Mouse (Mus musculus) MEL (cell line): ENCODE data around the gene Rph3al.

ENCODE experiments used
- CTCF ChIP-seq, 3 experiments: IDR thresholded peaks in 2 of 3; conservative IDR thresholded peaks in 1 of 3; 2 replicates each; pipeline ENCODE4 v1.5.1; 2011 to 2012; ENCODE audit warnings: low read length in 3 of 3, low read depth in 2 of 3, mild to moderate bottlenecking in 2 of 3, improper control_type of control experiment in 1 of 3, inconsistent platforms in 1 of 3, mixed read lengths in 1 of 3, moderate library complexity in 1 of 3; ENCODE audit not compliant: control insufficient read depth in 1 of 3, insufficient read depth in 1 of 3, poor library complexity in 1 of 3, severe bottlenecking in 1 of 3
- GATA1 ChIP-seq: IDR thresholded peaks from 2 replicates; pipeline ENCODE4 v1.6.1; 2011; ENCODE audit warnings: low read depth, low read length, improper control_type of control experiment
- HCFC1 ChIP-seq: IDR thresholded peaks from 2 replicates; pipeline ENCODE4 v1.6.1; 2012; ENCODE audit warnings: low read depth, mild to moderate bottlenecking, inconsistent platforms, low read length, improper control_type of control experiment, moderate library complexity
- MAX ChIP-seq: IDR thresholded peaks from 2 replicates; pipeline ENCODE4 v1.6.1; 2011; ENCODE audit warnings: low read length, improper control_type of control experiment
- MAZ ChIP-seq: IDR thresholded peaks from 2 replicates; pipeline ENCODE4 v1.6.1; 2012; ENCODE audit warnings: low read depth, mild to moderate bottlenecking, inconsistent platforms, low read length, improper control_type of control experiment
- POLR2A ChIP-seq, 2 experiments: IDR thresholded peaks; 2 replicates each; pipeline ENCODE4 v1.6.1; 2011 to 2012; ENCODE audit warnings: low read length in 2 of 2, mild to moderate bottlenecking in 2 of 2, control low read depth in 1 of 2, improper control_type of control experiment in 1 of 2, low read depth in 1 of 2, moderate library complexity in 1 of 2; ENCODE audit not compliant: control insufficient read depth in 1 of 2, insufficient read depth in 1 of 2, poor library complexity in 1 of 2
- TCF12 ChIP-seq: IDR thresholded peaks from 2 replicates; pipeline ENCODE4 v1.6.1; 2014; ENCODE audit warnings: low read depth, mild to moderate bottlenecking, inconsistent platforms, low read length, improper control_type of control experiment, moderate library complexity

DNA sequence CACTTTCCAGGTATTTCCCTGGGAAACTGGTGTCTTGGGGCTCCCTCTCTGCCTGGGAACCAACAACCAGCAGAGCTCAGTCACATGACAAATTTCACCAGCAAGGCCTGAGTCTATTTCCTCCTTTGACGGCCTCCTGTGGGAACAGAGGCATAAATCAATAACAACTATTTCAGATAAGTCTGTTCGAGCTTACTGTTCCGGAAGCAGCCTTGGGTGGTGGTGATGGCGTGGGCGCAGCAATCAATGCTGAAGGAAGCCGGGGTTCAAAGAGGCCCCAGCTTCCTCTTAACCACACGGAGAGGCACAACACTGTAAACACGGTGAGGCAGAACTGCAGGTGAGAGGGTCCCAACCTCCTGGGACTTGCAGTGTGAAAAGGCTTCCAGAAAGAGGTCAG is 38.5 kb upstream of the Rph3al start:
- TF ChIP-seq HCFC1 (no peak), MAX (no peak), CTCF (IDR thresholded peaks at IDR 0.05 in 2 of 3, conservative IDR thresholded peaks at IDR 0.05 in 1 of 3; ENCODE audit: control insufficient read depth in 1 of 3, insufficient read depth in 1 of 3, low read depth in 2 of 3, low read length in 3 of 3, poor library complexity in 1 of 3, severe bottlenecking in 1 of 3) (no peak), GATA1 (no peak), TCF12 (no peak), MAZ (no peak), POLR2A (IDR thresholded peaks at IDR 0.05; ENCODE audit: control insufficient read depth in 1 of 2, insufficient read depth in 1 of 2, low read depth in 1 of 2, low read length in 2 of 2, poor library complexity in 1 of 2) (no peak)
